Mouse (Mus musculus) CH12.LX (cell line): Measurements from ENCODE around the gene 1600002K03Rik. TPM values are rescaled to one million over a fixed set of nuclear protein-coding genes. Genes with fewer than 3 reads are reported as not detected.

Experiments
- DNase-seq: peaks from one replicate; pipeline ENCODE4 v3.0.0-alpha.2; 2013; ENCODE audit errors: extremely low read depth
- H3K27ac ChIP-seq: 2 replicates; pipeline ENCODE4 v1.5.1; 2012; ENCODE audit warnings: low read depth, mild to moderate bottlenecking, control low read depth, moderate library complexity; ENCODE audit not compliant: insufficient read depth
- H3K27me3 ChIP-seq: replicated peaks from 2 replicates; pipeline ENCODE3; 2012; ENCODE audit warnings: inconsistent platforms
- H3K36me3 ChIP-seq, 2 experiments: replicated peaks in 1 of 2; 2 replicates each; pipeline versions ENCODE3 to v1.6.1; 2012; ENCODE audit warnings: inconsistent platforms in 1 of 2, low read length in 1 of 2, mild to moderate bottlenecking in 1 of 2, mixed read lengths in 1 of 2, moderate library complexity in 1 of 2; ENCODE audit not compliant: control insufficient read depth in 1 of 2, insufficient read depth in 1 of 2
- H3K4me1 ChIP-seq, 2 experiments: 2 replicates each; pipeline ENCODE4 v1.6.1; 2012; ENCODE audit warnings: inconsistent platforms in 1 of 2, moderate library complexity in 1 of 2; ENCODE audit not compliant: insufficient read depth in 2 of 2, control insufficient read depth in 1 of 2
- H3K4me2 ChIP-seq: 2 replicates; pipeline ENCODE4 v1.6.1; 2012; ENCODE audit warnings: low read depth, mild to moderate bottlenecking, control low read depth; ENCODE audit not compliant: poor library complexity, insufficient read depth, severe bottlenecking
- H3K4me3 ChIP-seq, 3 experiments: fragments of 150-350 bp in 1 of 3; sonication (generic) in 1 of 3; replicated peaks in 1 of 3; 2 replicates each; pipeline versions ENCODE3 to v1.5.1; 2011 to 2012; ENCODE audit warnings: low read depth in 2 of 3, low read length in 2 of 3, mild to moderate bottlenecking in 2 of 3, moderate library complexity in 2 of 3, control low read depth in 1 of 3, improper control_type of control experiment in 1 of 3, inconsistent platforms in 1 of 3, mixed read lengths in 1 of 3; ENCODE audit not compliant: poor library complexity in 1 of 3
- H3K79me2 ChIP-seq: replicated peaks from 2 replicates; pipeline ENCODE4 v1.6.1; 2012; ENCODE audit warnings: mild to moderate bottlenecking, moderate library complexity; ENCODE audit not compliant: control insufficient read depth, poor library complexity, insufficient read depth, severe bottlenecking; ENCODE audit errors: extremely low read depth
- H3K9ac ChIP-seq: 2 replicates; pipeline ENCODE4 v1.6.1; 2012; ENCODE audit warnings: low read depth, mild to moderate bottlenecking, control low read depth, moderate library complexity; ENCODE audit not compliant: insufficient read depth
- H3K9me3 ChIP-seq: replicated peaks from 2 replicates; pipeline ENCODE3; 2012; ENCODE audit warnings: low read length, inconsistent platforms, mixed read lengths
- BHLHE40 ChIP-seq: IDR thresholded peaks from 2 replicates; pipeline ENCODE4 v1.6.1; 2011; ENCODE audit warnings: mild to moderate bottlenecking, low read depth, low read length, improper control_type of control experiment
- CHD1 ChIP-seq: IDR thresholded peaks from 2 replicates; pipeline ENCODE4 v1.6.1; 2012; ENCODE audit warnings: low read depth, low read length, improper control_type of control experiment, inconsistent platforms
- CHD2 ChIP-seq: IDR thresholded peaks from 2 replicates; pipeline ENCODE4 v1.6.1; 2011; ENCODE audit warnings: low read length, improper control_type of control experiment
- ELF1 ChIP-seq: IDR thresholded peaks from 2 replicates; pipeline ENCODE4 v1.6.1; 2014; ENCODE audit warnings: low read depth, mild to moderate bottlenecking, inconsistent platforms, low read length, improper control_type of control experiment
- ETS1 ChIP-seq: conservative IDR thresholded peaks from 2 replicates; pipeline ENCODE4 v1.6.1; 2012; ENCODE audit warnings: low read depth, mild to moderate bottlenecking, inconsistent platforms, low read length, improper control_type of control experiment, moderate library complexity
- HCFC1 ChIP-seq: IDR thresholded peaks from 2 replicates; pipeline ENCODE4 v1.6.1; 2012; ENCODE audit warnings: low read depth, mild to moderate bottlenecking, inconsistent platforms, low read length, improper control_type of control experiment
- JUN ChIP-seq: IDR thresholded peaks from 2 replicates; pipeline ENCODE4 v1.6.1; 2011; ENCODE audit warnings: low read depth, mild to moderate bottlenecking, low read length, improper control_type of control experiment, moderate library complexity; ENCODE audit not compliant: insufficient read depth
- JUND ChIP-seq: conservative IDR thresholded peaks from 2 replicates; pipeline ENCODE4 v1.6.1; 2011; ENCODE audit warnings: low read depth, low read length, improper control_type of control experiment
- MAX ChIP-seq: IDR thresholded peaks from 2 replicates; pipeline ENCODE4 v1.6.1; 2011; ENCODE audit warnings: low read length, improper control_type of control experiment
- MAZ ChIP-seq: IDR thresholded peaks from 2 replicates; pipeline ENCODE4 v1.6.1; 2012; ENCODE audit warnings: low read depth, mild to moderate bottlenecking, inconsistent platforms, low read length, improper control_type of control experiment, moderate library complexity
- MEF2A ChIP-seq: IDR thresholded peaks from 2 replicates; pipeline ENCODE4 v1.6.1; 2014; ENCODE audit warnings: low read depth, mild to moderate bottlenecking, inconsistent platforms, low read length, improper control_type of control experiment, borderline replicate concordance
- MXI1 ChIP-seq: IDR thresholded peaks from 2 replicates; pipeline ENCODE4 v1.6.1; 2011; ENCODE audit warnings: mild to moderate bottlenecking, low read depth, low read length, improper control_type of control experiment
- MYC ChIP-seq: IDR thresholded peaks from 2 replicates; pipeline ENCODE4 v1.6.1; 2011; ENCODE audit warnings: low read depth, mild to moderate bottlenecking, improper control_type of control experiment, low read length
- NELFE ChIP-seq: IDR thresholded peaks from 2 replicates; pipeline ENCODE4 v1.6.1; 2011; ENCODE audit warnings: low read depth, low read length, improper control_type of control experiment
- NRF1 ChIP-seq: IDR thresholded peaks from 2 replicates; pipeline ENCODE4 v1.6.1; 2014; ENCODE audit warnings: low read depth, mild to moderate bottlenecking, inconsistent platforms, low read length, improper control_type of control experiment, moderate library complexity
- POLR2A ChIP-seq: IDR thresholded peaks from 2 replicates; pipeline ENCODE4 v1.6.1; 2011; ENCODE audit warnings: low read depth, mild to moderate bottlenecking, improper control_type of control experiment, low read length
- POLR2AphosphoS2 ChIP-seq: IDR thresholded peaks from 2 replicates; pipeline ENCODE4 v1.6.1; 2011; ENCODE audit warnings: low read depth, low read length, improper control_type of control experiment
- RAD21 ChIP-seq: IDR thresholded peaks from 2 replicates; pipeline ENCODE4 v1.6.1; 2011; ENCODE audit warnings: low read depth, mild to moderate bottlenecking, low read length, improper control_type of control experiment, moderate library complexity
- SIN3A ChIP-seq: IDR thresholded peaks from 2 replicates; pipeline ENCODE4 v1.6.1; 2012; ENCODE audit warnings: low read length, improper control_type of control experiment, inconsistent platforms
- UBTF ChIP-seq: IDR thresholded peaks from 2 replicates; pipeline ENCODE4 v1.6.1; 2012; ENCODE audit warnings: low read depth, mild to moderate bottlenecking, inconsistent platforms, low read length, improper control_type of control experiment, moderate library complexity
- USF1 ChIP-seq: IDR thresholded peaks from 2 replicates; pipeline ENCODE4 v1.6.1; 2014; ENCODE audit warnings: low read depth, mild to moderate bottlenecking, inconsistent platforms, low read length, improper control_type of control experiment
- ZC3H11A ChIP-seq: IDR thresholded peaks from 2 replicates; pipeline ENCODE4 v1.6.1; 2012; ENCODE audit warnings: low read depth, mild to moderate bottlenecking, inconsistent platforms, low read length, improper control_type of control experiment
- ZMIZ1 ChIP-seq: IDR thresholded peaks from 2 replicates; pipeline ENCODE4 v1.6.1; 2012; ENCODE audit warnings: low read depth, mild to moderate bottlenecking, inconsistent platforms, low read length, improper control_type of control experiment
- dilution Hi-C: fragments of 300-500 bp; cut with MboI; formaldehyde crosslinking; loops from 2 replicates; pipeline ENCODE4 v1.14.3; 2020; ENCODE audit warnings: low sequenced_read_pairs; ENCODE audit not compliant: extremely low pct_unique_long_range_greater_than_20kb, extremely low pct_ligation_motif_present
- in situ Hi-C: fragments of 300-500 bp; cut with MboI; formaldehyde crosslinking; loops from 3 replicates; pipeline ENCODE4 v1.14.3; 2019; ENCODE audit warnings: low sequenced_read_pairs, low pct_ligation_motif_present, low pct_unique_long_range_greater_than_20kb, mixed read lengths
- polyA plus RNA-seq: library from polyadenylated mRNA; unstranded; fragments of >175 nt; gene quantifications from 2 replicates; pipeline ENCODE4 v1.2.1, GENCODE M21; 2012; ENCODE audit warnings: low read depth; ENCODE audit not compliant: insufficient read length
- total RNA-seq, 2 experiments: library from RNA; depleted of rRNA; stranded (reverse); fragments of 300-350 nt in 1 of 2; fragments of >200 nt in 1 of 2; gene quantifications; 2 replicates each; pipeline ENCODE4 v1.2.3; 2012 to 2014

The 1600002K03Rik gene
- total and polyA plus RNA-seq, 3 experiments, result 19.3 to 40.2 (median 30.5) TPM

DNA sequence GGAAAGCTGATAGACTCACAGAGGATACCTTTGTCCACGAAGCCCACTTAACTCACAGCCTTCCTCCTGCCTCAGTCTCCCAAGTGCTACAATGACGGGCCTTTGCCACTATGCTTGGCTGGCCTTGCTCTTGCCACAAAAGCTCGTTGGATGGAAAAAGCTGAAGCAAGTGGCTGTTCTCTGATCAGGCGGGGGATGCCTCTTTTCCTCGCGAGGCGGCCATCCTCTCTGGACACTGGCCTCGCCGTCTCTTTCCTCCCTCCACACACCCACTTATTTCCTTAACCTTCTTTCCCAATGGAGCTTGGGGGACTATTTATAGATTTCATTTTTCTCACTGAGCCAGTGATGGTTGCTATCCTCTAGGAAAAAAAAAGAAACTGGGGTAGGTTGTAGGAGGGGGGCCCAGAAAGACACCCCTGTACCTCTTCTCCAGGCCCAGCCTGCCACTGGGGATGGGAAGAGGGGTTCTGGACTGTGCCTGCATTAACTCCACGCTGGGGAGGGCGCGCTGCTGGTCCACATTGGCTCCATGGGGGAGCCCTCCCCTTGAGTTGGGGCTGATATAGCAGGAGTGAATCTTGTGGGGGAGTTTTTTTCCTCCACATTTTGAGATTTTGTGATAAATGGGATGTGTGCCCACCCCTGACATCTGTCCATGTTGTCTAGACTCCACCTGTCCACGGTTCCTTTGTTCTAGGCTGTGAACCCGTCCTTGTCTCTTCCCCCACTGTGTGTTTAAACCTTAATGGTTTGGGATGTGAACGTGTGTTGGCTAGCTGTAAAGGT lies 15.4 kb upstream of the 1600002K03Rik start:
- Histone ChIP-seq H3K79me2 (peaks cover 7% of the 10 kb centered on the region), H3K27me3 (no peaks in the 10 kb centered on the region), H3K27ac (no peak overlapping the region), H3K9me3 (no peaks in the 10 kb centered on the region), H3K36me3 (peaks cover 38 to 48% of the 10 kb centered on the region in 2 experiments), H3K4me1 (peaks cover 36 to 84% of the 10 kb centered on the region in 2 experiments), H3K9ac (no peak overlapping the region), H3K4me3 (no peak overlapping the region), H3K4me2 (peak overlapping the region; percentile 61; the same call in 1 of the 2 replicates)
- DNase-seq, result no peak
- no peak for TF ChIP-seq CHD2
- TF ChIP-seq JUND, result no peak
- TF ChIP-seq NRF1, result no peak
- no peak for TF ChIP-seq BHLHE40
- dilution Hi-C loops (no loop called here), in situ Hi-C loops (no loop called here)

DNA sequence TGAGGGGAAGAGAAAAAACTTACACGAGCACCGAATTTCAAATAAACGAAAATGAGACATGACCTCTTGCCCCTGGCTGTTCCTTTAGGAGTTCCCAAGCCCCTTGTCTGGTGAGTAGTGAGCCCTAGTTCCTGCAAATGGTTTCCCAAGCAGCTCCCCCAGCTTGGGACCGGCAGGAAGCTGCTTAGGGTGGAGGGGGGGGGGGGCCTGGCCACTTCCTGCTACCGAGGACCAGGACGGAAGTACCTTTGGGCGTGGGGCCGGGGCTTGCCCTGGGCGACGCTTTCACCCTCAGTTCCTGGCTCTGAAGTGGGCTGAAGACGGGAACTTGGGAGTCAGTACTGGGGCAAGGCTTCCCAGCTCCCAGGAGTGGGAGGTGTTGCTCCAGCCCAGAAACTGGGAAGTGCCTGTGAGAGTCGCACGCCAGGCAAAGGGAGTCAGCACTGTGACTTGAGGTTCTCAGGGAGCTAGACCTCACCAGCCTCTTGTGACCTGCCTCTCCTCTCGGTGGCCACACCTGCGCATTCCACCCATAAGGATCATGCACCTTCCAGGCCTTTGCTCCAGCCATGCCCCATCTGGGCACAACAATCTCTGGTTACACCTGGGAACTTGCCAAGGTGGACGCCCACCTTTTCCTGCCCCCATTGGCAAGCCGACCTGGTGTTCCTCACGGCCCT lies 14.3 kb upstream of the 1600002K03Rik start:
- peak overlapping the region; percentile 63; the same call in 1 of the 2 replicates for H3K9ac ChIP-seq
- H3K36me3 ChIP-seq, result peaks cover 34 to 42% of the 10 kb centered on the region in 2 experiments
- H3K27ac ChIP-seq, result peak overlapping the region; percentile 92
- dilution Hi-C loops, result no loop called here
- H3K4me3 ChIP-seq, result peak overlapping the region; percentile 37 to 66 (median 54)
- H3K9me3 ChIP-seq, result no peaks in the 10 kb centered on the region
- in situ Hi-C loops, result no loop called here
- peak overlapping the region; percentile 61 for H3K4me2 ChIP-seq
- no peak for DNase-seq
- peaks cover 4% of the 10 kb centered on the region for H3K79me2 ChIP-seq
- no peaks in the 10 kb centered on the region for H3K27me3 ChIP-seq
- TF ChIP-seq CHD1 (peak; percentile 50; the same call in 1 of the 2 replicates), MXI1 (peak; percentile 33; the same call in 1 of the 2 replicates), MEF2A (0 out of 2 replicates have a peak, but pooled peaks have one; percentile 9), MYC (no peak), ZMIZ1 (peak; percentile 73), POLR2AphosphoS2 (peak; percentile 59; the same call in 1 of the 2 replicates), CHD2 (no peak), ZC3H11A (no peak), UBTF (0 out of 2 replicates have a peak, but pooled peaks have one; percentile 22), MAX (peak; percentile 66; the same call in 1 of the 2 replicates), JUN (no peak), ETS1 (peak; percentile 8; the same call in 1 of the 2 replicates), ELF1 (peak; percentile 88), RAD21 (no peak), HCFC1 (peak; percentile 74), MAZ (no peak), JUND (no peak), USF1 (no peak), NELFE (peak; percentile 15; the same call in 1 of the 2 replicates), POLR2A (peak; percentile 57), SIN3A (peak; percentile 29; the same call in 1 of the 2 replicates)
- H3K4me1 ChIP-seq, result peaks cover 38 to 88% of the 10 kb centered on the region in 2 experiments
